Mouse (Mus musculus) gastrocnemius, adult 2 months (tissue): Measurements from ENCODE around the gene Hey2. TPM values are rescaled to one million over a fixed set of nuclear protein-coding genes. Genes with fewer than 3 reads are reported as not detected.

Experiments
- DNase-seq: peaks from one replicate; pipeline ENCODE4 v3.0.0; 2022
- H3K27ac ChIP-seq: fragments of 200-600 bp; 2 replicates; pipeline ENCODE4 v1.8.1; 2022; ENCODE audit warnings: mild to moderate bottlenecking
- H3K4me3 ChIP-seq: fragments of 200-600 bp; 2 replicates; pipeline ENCODE4 v1.8.1; 2022; ENCODE audit warnings: mild to moderate bottlenecking, moderate library complexity
- CTCF ChIP-seq: fragments of 200-600 bp; IDR thresholded peaks from 2 replicates; pipeline ENCODE4 v1.8.1; 2022; ENCODE audit warnings: antibody characterized with exemption, mild to moderate bottlenecking, moderate library complexity
- intact Hi-C: fragments of 180-260 bp; cut with DNase I; formaldehyde crosslinking; loops from one replicate; pipeline ENCODE4 v1.15.1; 2025
- total RNA-seq, 2 experiments: library from RNA; stranded (reverse); gene quantifications; 2 replicates each; pipeline ENCODE4 v1.2.3; 2021

The Hey2 gene
- total RNA-seq, 2 experiments from 2014 or later = 0.42 to 0.51 TPM

DNA sequence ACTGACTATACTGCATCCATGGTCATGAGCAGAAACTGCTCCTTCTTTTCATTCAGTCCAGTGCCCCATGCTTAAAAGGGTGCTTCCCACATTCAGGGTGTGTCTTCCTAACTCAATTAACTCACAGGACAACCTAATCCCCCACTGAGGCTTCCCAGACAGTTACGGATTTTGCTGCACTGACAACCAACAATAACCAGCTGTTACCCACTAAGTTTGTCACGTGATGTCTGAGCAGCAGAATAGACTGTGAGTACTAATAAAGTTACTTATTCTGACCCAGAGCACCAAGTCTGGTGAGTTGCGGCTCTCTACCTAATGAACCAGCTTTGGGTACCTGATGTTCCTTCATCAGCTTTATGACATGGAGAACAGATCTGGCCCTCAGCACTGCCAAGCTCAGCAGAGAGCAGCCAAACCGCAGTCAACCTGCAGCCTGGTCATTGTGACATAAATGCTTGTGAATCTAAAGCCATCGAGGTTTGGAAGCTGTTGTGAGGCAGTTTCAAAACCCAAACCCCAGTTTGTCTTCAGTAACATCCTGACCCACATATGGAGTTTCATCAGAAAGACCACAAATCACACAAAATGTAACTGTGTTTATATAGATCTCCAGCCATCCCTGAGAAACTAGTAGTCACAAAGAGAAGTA lies 56.4 kb downstream of the Hey2 start:
- Histone ChIP-seq H3K4me3 (no peak overlapping the region), H3K27ac (no peak overlapping the region)
- intact Hi-C loops = no loop called here
- no peak for TF ChIP-seq CTCF
- no peak for DNase-seq

Other genes with a start within 250 kb of the Hey2 start
- gene Trmt11, start 242.1 kb downstream of the Hey2 start, total RNA-seq = 1 to 10 TPM; 3.2 to 4.6 TPM
- gene Hint3, start 213.2 kb downstream of the Hey2 start, total RNA-seq = 10 to 100 TPM; 57.6 to 63.2 TPM
- 1 to 10 TPM; 1.5 to 2.8 TPM for gene Ncoa7, start 39.5 kb downstream of the Hey2 start, total RNA-seq